Mouse (Mus musculus) CD8-positive naive resting alpha-beta T cell, adult 2 months (primary cell): ENCODE measurements around the gene Lrr1.
A peak's percentile ranks its signal among the peaks of the same experiment; 100 is the strongest.
"Not testable (repeated sequence)": the region's sequence is repeated elsewhere in the genome, so short reads cannot be mapped to it uniquely, and the experiment has no call there.

ENCODE experiments used
- DNase-seq, 2 experiments: peaks; one replicate each; pipeline ENCODE4 v3.0.0; 2022; ENCODE audit warnings: low read depth in 2 of 2, low spot score in 2 of 2

The Lrr1 gene

GRCm38 (mm10) chr12:69168461-69169106 is at the start of gene Lrr1:
Gene Lrr1, plus strand, starts transcription at chr12:69168814.
- peak; percentile 85 to 89 for DNase-seq

GRCm38 (mm10) chr12:69119908-69120307 is 48.7 kb upstream of the Lrr1 start:
- no peak for DNase-seq

- DNase-seq = no peak
Measured at GRCm38 (mm10) chr12:69122801-69123200, 45.8 kb upstream of the Lrr1 start.

GRCm38 (mm10) chr12:69125066-69125465 is 43.5 kb upstream of the Lrr1 start:
- DNase-seq = no peak

GRCm38 (mm10) chr12:69127170-69127569 is 41.4 kb upstream of the Lrr1 start:
- peak; percentile 20 to 36 for DNase-seq

GRCm38 (mm10) chr12:69127626-69128025 is 41.0 kb upstream of the Lrr1 start:
- no peak for DNase-seq

- DNase-seq = no peak
Measured at GRCm38 (mm10) chr12:69129634-69130310, 38.8 kb upstream of the Lrr1 start.

GRCm38 (mm10) chr12:69130486-69130885 is 38.1 kb upstream of the Lrr1 start:
- DNase-seq = no peak

- no peak for DNase-seq
Measured at GRCm38 (mm10) chr12:69131267-69131666, 37.3 kb upstream of the Lrr1 start.

GRCm38 (mm10) chr12:69131981-69132380 is 36.6 kb upstream of the Lrr1 start:
- peak in 1 of 2 experiments; percentile 17 for DNase-seq

- no peak for DNase-seq
Measured at GRCm38 (mm10) chr12:69139201-69139600, 29.4 kb upstream of the Lrr1 start.

- no peak for DNase-seq
Measured at GRCm38 (mm10) chr12:69139841-69140240, 28.8 kb upstream of the Lrr1 start.

- no peak for DNase-seq
Measured at GRCm38 (mm10) chr12:69143460-69143859, 25.2 kb upstream of the Lrr1 start.

- no peak for DNase-seq
Measured at GRCm38 (mm10) chr12:69147166-69147735, 21.4 kb upstream of the Lrr1 start.

GRCm38 (mm10) chr12:69150049-69150448 is 18.6 kb upstream of the Lrr1 start:
- DNase-seq = no peak

- no peak for DNase-seq
Measured at GRCm38 (mm10) chr12:69155923-69156322, 12.7 kb upstream of the Lrr1 start.

GRCm38 (mm10) chr12:69156436-69156835 is 12.2 kb upstream of the Lrr1 start:
- DNase-seq = no peak

- DNase-seq = no peak
Measured at GRCm38 (mm10) chr12:69157107-69157506, 11.5 kb upstream of the Lrr1 start.

- no peak for DNase-seq
Measured at GRCm38 (mm10) chr12:69158366-69158764, 10.2 kb upstream of the Lrr1 start.

- DNase-seq = peak; percentile 95 to 98
Measured at GRCm38 (mm10) chr12:69158765-69159577, 9.6 kb upstream of the Lrr1 start, which contains the start of gene Rps29. Gene Rps29, minus strand, starts transcription at chr12:69159186.

GRCm38 (mm10) chr12:69159578-69159940 is 9.1 kb upstream of the Lrr1 start:
- DNase-seq = peak; percentile 36 to 56

- DNase-seq = not testable (repeated sequence)
Measured at GRCm38 (mm10) chr12:69160677-69161076, 7.9 kb upstream of the Lrr1 start.
